Mouse (Mus musculus) intestine, embryonic 14.5 days (tissue): ENCODE data around the gene Snapc4. TPM values are rescaled to one million over a fixed set of nuclear protein-coding genes. Genes with fewer than 3 reads are reported as not detected.
A peak's percentile ranks its signal among the peaks of the same experiment; 100 is the strongest.

ENCODE experiments used
- ATAC-seq: fragments of 200-750 bp; cut with Nextera tagmentation; replicated peaks from 2 replicates; pipeline ENCODE4 v1.8.0; 2017; ENCODE audit warnings: low read depth, moderate number of reproducible peaks, moderate TSS enrichment, moderate library complexity; ENCODE audit not compliant: low FRiP score, low TSS enrichment
- DNase-seq: peaks from one replicate; pipeline ENCODE4 v3.0.0-alpha.2; 2018; ENCODE audit warnings: low spot score
- H3K27ac ChIP-seq: fragments of 300-500 bp; sonication (generic); 2 replicates; pipeline ENCODE4 v1.5.1; 2014; ENCODE audit warnings: low read depth, mild to moderate bottlenecking, control low read depth
- H3K27me3 ChIP-seq: fragments of 300-500 bp; sonication (generic); replicated peaks from 2 replicates; pipeline ENCODE4 v1.6.1; 2014; ENCODE audit warnings: low read length, control low read depth; ENCODE audit not compliant: control insufficient read depth, insufficient read depth
- H3K36me3 ChIP-seq: fragments of 300-500 bp; sonication (generic); 2 replicates; pipeline ENCODE4 v1.6.1; 2014; ENCODE audit warnings: low read length, control low read depth; ENCODE audit not compliant: control insufficient read depth, insufficient read depth
- H3K4me1 ChIP-seq: fragments of 300-500 bp; sonication (generic); replicated peaks from 2 replicates; pipeline ENCODE4 v1.6.1; 2014; ENCODE audit warnings: low read length, control low read depth, mixed read lengths; ENCODE audit not compliant: control insufficient read depth, insufficient read depth
- H3K4me2 ChIP-seq: fragments of 300-500 bp; sonication (generic); 2 replicates; pipeline ENCODE4 v1.6.1; 2014; ENCODE audit warnings: low read length
- H3K4me3 ChIP-seq: fragments of 300-500 bp; sonication (generic); 2 replicates; pipeline ENCODE4 v1.5.1; 2014; ENCODE audit warnings: low read depth, low read length, control low read depth, mixed read lengths
- H3K9ac ChIP-seq: fragments of 300-500 bp; sonication (generic); 2 replicates; pipeline ENCODE4 v1.6.1; 2014; ENCODE audit warnings: mild to moderate bottlenecking, low read length
- H3K9me3 ChIP-seq: fragments of 300-500 bp; sonication (generic); 2 replicates; pipeline ENCODE4 v1.6.1; 2016; ENCODE audit warnings: low read length, control low read depth; ENCODE audit not compliant: control insufficient read depth
- WGBS: fragments of 180-500 bp; shearing (Covaris S2); extraction: QIAGEN DNeasy Blood & Tissue Kit; methylation state at CpG from one replicate; pipeline ENCODE4 v1.1.7; 2014; 5-methylcytosine and 5-hydroxymethylcytosine counted together
- polyA plus RNA-seq: library from polyadenylated mRNA; unstranded; fragments of >200 nt; fragmentation: Nextera tagmentation; extraction: Ambion mirVana; gene quantifications from 2 replicates; pipeline ENCODE4 v1.2.1, GENCODE M21; 2014

Snapc4 gene
- polyA plus RNA-seq, 1 experiment from 2014 or later, result 31.1 TPM

DNA sequence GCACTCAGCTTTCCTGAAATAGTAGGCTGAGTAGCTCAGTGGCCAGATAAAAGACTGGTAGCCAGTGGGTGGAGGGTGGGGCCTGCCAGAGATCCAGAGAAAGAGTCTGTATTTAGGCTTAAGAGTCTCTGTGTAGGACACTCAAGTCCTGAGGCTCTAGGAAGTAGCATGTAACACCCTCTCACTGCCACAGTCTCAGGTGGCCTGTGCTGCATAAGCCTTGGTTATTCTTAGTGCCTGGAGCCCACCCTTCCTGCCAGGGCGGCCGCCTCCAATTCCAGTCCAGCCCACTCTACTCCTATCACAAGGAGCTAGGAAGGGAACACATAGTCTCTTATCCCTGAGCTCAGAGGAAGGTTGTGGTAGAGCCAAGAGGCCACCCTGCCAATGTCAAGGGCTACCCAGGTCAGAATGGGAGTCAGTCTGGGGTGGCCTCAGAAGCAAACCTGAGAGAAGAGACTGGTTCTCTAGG, 38.9 kb downstream of the Snapc4 start:
- Histone ChIP-seq H3K36me3 (peaks cover 65% of the 10 kb centered on the region), H3K4me2 (no peak overlapping the region), H3K4me3 (no peak overlapping the region), H3K27me3 (no peaks in the 10 kb centered on the region), H3K4me1 (peaks cover 18% of the 10 kb centered on the region), H3K27ac (peak overlapping the region; percentile 70), H3K9ac (no peak overlapping the region), H3K9me3 (no peaks in the 10 kb centered on the region)
- ATAC-seq (0 out of 2 replicates have a peak, but pooled peaks have one; percentile 11), DNase-seq (no peak)
- 81% methylated on average over 2 of the region's 2 CpGs for WGBS

DNA sequence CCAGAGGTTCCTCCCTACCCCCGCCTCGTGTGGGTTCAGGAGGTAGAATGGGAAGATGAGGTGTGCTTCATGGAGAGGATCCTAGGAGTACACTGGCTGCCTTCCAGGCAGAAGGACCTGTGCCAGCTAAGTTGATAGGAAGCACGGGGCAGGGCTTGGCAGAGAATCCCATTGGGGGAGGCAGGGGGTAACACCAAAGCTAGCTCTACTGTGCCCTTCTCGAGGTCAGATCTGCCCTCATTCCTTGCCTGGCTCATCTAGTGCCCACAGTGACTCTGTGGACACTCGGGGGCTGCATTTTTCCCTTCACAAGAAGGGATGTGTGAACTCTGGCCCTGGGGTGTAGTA, 41.3 kb downstream of the Snapc4 start:
- Histone ChIP-seq H3K36me3 (peaks cover 42% of the 10 kb centered on the region), H3K9ac (no peak overlapping the region), H3K4me1 (peaks cover 18% of the 10 kb centered on the region), H3K9me3 (no peaks in the 10 kb centered on the region), H3K27me3 (no peaks in the 10 kb centered on the region), H3K27ac (no peak overlapping the region), H3K4me3 (no peak overlapping the region), H3K4me2 (no peak overlapping the region)
- DNase-seq (no peak), ATAC-seq (no peak)
- WGBS, result 90% methylated on average over 5 of the region's 5 CpGs

DNA sequence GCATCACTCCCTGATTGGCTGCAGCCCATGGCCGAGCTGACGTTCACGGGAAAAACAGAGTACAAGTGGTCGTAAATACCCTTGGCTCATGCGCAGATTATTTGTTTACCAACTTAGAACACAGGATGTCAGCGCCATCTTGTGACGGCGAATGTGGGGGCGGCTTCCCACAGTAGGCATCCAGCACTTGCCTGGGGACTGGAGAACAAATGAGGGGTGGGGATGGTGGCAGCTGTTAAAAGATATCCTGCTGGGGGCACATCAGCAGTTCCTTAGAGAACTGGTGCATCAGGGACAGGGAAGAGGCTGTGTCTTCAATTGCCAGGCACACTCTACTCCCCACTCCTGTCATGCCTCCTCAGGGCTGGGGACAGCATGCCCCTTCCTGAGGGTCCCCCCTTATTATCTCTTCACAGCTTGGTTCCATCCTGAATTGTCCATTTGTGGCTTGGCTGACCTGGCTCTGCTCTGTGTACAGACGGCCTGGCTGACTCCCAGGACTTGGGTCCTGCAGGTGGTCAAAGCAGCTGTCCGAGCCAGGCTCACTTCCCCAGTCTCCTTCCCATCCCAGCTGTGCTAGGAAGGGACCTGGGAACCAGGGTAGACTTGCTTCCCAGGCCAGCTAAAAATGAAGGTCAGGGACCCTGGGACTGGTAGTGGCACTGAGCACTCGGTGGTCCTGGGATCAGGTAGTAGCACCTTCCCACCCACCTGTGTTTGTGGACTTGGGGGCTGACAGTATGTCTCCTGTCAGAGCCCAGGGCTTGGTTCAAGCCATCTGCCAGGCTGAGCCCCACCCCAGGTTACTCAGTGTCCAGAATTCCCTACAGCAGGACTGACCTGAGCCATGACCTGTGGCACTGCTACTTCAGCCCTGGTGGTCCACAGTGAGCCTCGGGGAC, 41.9 kb downstream of the Snapc4 start:
- no peak overlapping the region for H3K27ac ChIP-seq
- ATAC-seq, result no peak
- no peak overlapping the region for H3K4me3 ChIP-seq
- H3K9me3 ChIP-seq, result no peaks in the 10 kb centered on the region
- H3K4me2 ChIP-seq, result no peak overlapping the region
- H3K4me1 ChIP-seq, result peaks cover 18% of the 10 kb centered on the region
- no peak for DNase-seq
- no peak overlapping the region for H3K9ac ChIP-seq
- H3K27me3 ChIP-seq, result no peaks in the 10 kb centered on the region
- peaks cover 42% of the 10 kb centered on the region for H3K36me3 ChIP-seq
- WGBS, result 85% methylated on average over 8 of the region's 13 CpGs

DNA sequence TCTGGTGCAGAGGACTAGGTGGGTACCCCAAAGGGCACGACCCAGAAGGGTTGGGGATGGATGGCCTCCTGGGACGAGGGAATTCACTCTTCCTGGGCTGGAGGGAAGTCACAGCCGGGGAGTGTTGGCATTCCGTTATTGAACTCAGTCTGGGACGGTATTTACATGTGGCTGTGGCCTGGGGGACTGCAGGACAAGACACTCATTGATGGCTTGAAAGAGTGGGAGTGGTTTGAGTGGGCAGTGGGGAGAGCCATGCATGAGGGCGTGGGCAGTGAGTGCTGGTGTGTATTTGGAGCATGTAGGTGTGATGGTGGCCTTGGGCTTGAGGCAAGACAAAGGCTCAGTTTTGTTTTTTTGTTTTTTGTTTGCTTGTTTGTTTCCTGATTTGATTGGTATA, 49.8 kb downstream of the Snapc4 start:
- peaks cover 65% of the 10 kb centered on the region for H3K36me3 ChIP-seq
- no peak overlapping the region for H3K4me2 ChIP-seq
- H3K4me3 ChIP-seq, result no peak overlapping the region
- no peak overlapping the region for H3K27ac ChIP-seq
- no peak overlapping the region for H3K9ac ChIP-seq
- 71% methylated on average over 6 of the region's 6 CpGs for WGBS
- no peaks in the 10 kb centered on the region for H3K9me3 ChIP-seq
- DNase-seq (no peak), ATAC-seq (0 out of 2 replicates have a peak, but pooled peaks have one; percentile 13)
- no peaks in the 10 kb centered on the region for H3K4me1 ChIP-seq
- H3K27me3 ChIP-seq, result no peaks in the 10 kb centered on the region

DNA sequence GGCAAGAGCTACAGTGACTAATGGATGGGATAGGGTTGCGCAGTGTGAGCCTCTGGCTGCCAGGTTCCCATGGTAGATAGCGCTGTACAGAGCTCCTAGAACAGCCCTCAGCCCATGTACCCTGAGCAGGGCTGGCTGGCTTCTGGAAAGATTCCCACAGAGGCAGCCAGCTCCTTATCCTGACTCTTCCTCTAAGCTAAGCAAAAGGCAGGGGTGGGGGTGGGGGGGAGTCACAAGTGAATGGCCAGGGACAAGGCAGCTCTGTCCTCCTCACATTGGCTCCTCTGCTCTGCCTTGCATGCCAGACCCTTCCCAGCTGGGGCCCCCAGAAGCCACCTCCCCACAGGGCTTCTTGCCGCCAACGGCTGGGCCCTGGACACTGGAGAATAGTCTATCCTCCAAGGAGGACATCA, 50.4 kb downstream of the Snapc4 start:
- no peak overlapping the region for H3K27ac ChIP-seq
- 86% methylated on average over 4 of the region's 4 CpGs for WGBS
- H3K4me3 ChIP-seq, result no peak overlapping the region
- H3K9ac ChIP-seq, result no peak overlapping the region
- DNase-seq, result no peak
- H3K4me1 ChIP-seq, result no peaks in the 10 kb centered on the region
- H3K27me3 ChIP-seq, result no peaks in the 10 kb centered on the region
- peaks cover 71% of the 10 kb centered on the region for H3K36me3 ChIP-seq
- no peak for ATAC-seq
- no peaks in the 10 kb centered on the region for H3K9me3 ChIP-seq
- H3K4me2 ChIP-seq, result no peak overlapping the region

DNA sequence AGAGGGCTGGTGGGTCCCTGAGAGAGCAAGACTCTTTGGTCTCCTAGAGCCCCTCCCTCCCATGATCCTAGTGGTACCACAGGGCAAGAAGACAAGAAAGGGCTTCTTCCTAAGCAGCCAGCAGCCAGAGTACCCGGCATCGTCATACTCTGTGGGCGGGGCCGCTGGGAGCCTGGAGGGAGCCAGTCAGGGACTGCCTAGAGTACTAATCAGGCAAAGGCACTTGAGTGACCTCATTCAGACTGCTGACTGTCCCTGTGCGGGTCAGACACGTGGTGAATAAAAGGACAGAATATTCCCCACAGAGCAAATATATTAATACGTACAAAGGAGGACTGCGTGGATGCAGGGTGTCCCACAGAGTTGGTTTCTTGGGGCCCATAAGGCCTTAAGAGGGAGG, 51.1 kb downstream of the Snapc4 start:
- 61% methylated on average over 8 of the region's 8 CpGs for WGBS
- Histone ChIP-seq H3K36me3 (peaks cover 78% of the 10 kb centered on the region), H3K4me3 (no peak overlapping the region), H3K9ac (no peak overlapping the region), H3K27me3 (no peaks in the 10 kb centered on the region), H3K9me3 (no peaks in the 10 kb centered on the region), H3K4me1 (no peaks in the 10 kb centered on the region), H3K4me2 (no peak overlapping the region), H3K27ac (no peak overlapping the region)
- no peak; the same call in 1 of the 2 replicates for ATAC-seq
- no peak for DNase-seq

DNA sequence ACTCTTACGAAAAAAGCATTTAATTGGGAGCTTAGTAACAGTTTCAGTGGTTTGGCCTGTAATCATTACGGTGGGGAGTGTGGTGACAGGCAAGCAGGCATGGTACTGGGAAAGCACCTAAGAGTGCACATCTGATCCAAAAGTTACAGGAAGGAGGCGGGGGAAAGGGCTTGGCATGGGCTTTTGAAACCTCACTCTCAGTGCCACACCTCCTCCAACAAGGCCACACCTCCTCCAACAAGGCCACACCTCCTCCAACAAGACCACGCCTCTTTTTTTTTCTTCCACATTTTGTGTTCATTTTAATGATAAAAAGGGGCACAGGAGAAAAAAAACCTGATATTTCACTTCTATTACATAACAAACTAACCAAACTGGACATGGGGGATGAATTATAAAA, 52.6 kb downstream of the Snapc4 start:
- ATAC-seq, result no peak
- peaks cover 91% of the 10 kb centered on the region for H3K36me3 ChIP-seq
- WGBS, result 87% methylated on average over 4 of the region's 4 CpGs

DNA sequence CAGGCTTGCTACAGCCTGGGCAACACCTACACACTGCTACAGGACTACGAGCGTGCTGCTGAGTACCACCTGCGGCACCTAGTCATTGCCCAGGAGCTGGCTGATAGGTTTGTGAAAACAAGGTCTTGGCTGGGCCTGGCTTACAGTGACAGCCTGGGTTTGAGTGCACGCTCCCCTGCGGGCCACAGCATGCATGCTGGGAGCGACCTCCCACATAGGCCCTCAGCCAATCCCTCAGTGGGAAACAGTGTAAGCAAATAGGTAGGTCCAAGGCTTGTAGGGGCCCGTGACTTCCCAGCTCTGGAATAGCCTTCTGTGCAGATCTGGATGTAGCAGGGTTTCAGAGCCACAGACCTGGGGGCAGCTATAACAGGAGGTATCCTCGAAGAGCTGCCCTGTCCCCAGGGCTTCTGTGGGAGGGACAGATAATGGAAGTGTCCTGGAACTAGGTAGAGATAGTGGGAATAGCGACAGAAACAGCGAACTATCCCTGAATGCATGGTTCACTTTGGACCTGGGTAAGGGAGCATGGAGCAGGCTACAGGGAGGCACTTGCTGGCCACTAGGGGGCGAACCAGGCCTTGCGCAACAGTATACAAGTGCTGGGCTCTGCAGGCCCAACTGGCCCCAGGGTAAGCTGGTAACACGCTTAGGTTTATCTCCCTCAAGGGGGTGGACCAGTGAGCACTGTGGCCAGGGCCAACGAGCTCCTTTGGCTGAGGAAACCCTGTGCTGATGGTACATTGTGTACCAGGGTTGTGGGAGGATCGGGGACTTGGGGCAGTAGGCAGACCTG, 54.9 kb downstream of the Snapc4 start:
- Histone ChIP-seq H3K27me3 (no peaks in the 10 kb centered on the region), H3K4me1 (no peaks in the 10 kb centered on the region), H3K36me3 (peaks cover 79% of the 10 kb centered on the region), H3K27ac (no peak overlapping the region), H3K4me2 (no peak overlapping the region), H3K4me3 (no peak overlapping the region), H3K9ac (no peak overlapping the region), H3K9me3 (no peaks in the 10 kb centered on the region)
- ATAC-seq (peak; percentile 61; the same call in 1 of the 2 replicates), DNase-seq (peak; percentile 78)
- WGBS, result 66% methylated on average over 15 of the region's 15 CpGs

More for the DNA sequence above, 52.6 kb downstream of the Snapc4 start:
- H3K27me3 ChIP-seq, result no peaks in the 10 kb centered on the region
- no peak for DNase-seq
- no peak overlapping the region for H3K9ac ChIP-seq
- no peaks in the 10 kb centered on the region for H3K9me3 ChIP-seq
- no peak overlapping the region for H3K4me2 ChIP-seq
- H3K4me1 ChIP-seq, result no peaks in the 10 kb centered on the region
- no peak overlapping the region for H3K27ac ChIP-seq
- no peak overlapping the region for H3K4me3 ChIP-seq
